Mouse (Mus musculus) layer of hippocampus, adult 8-10 months (tissue): ENCODE measurements around the gene Cep85l. TPM values are rescaled to one million over a fixed set of nuclear protein-coding genes. Genes with fewer than 3 reads are reported as not detected.
A peak's percentile ranks its signal among the peaks of the same experiment; 100 is the strongest.

ENCODE experiments used
- DNase-seq, 2 experiments: peaks; one replicate each; pipeline ENCODE4 v3.0.0; 2022; ENCODE audit warnings: low spot score in 2 of 2
- total RNA-seq, 4 experiments: library from RNA; stranded (reverse); gene quantifications; 2 replicates each; pipeline ENCODE4 v1.2.4; 2022

The Cep85l gene
- total RNA-seq, 4 experiments from 2014 or later: 22.7 to 24.3 (median 23.8) TPM

DNA sequence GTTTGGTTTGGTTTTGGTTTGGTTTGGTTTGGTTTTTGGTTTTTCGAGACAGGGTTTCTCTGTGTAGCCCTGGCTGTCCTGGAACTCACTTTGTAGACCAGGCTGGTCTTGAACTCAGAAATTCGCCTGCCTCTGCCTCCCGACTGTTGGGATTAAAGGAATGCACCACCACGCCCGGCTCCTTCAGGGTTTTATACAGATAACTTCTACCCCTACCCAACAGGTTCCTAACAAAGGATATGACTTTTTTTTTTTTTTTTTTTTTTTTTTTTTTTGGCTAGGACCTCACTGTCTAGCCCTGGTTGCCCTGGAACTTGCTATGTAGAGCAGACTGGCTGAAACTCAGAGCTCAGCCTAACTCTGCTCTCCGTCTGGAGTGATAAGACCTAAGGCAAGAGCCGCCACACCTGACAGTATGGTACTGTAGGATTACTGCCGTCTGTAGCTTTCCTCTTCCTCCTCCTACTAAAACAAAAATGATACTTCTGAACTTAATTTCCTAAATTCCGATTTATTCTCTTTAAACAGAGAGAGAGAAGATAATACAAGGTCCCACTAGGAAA is 37.5 kb downstream of the Cep85l start:
- DNase-seq: no peak

DNA sequence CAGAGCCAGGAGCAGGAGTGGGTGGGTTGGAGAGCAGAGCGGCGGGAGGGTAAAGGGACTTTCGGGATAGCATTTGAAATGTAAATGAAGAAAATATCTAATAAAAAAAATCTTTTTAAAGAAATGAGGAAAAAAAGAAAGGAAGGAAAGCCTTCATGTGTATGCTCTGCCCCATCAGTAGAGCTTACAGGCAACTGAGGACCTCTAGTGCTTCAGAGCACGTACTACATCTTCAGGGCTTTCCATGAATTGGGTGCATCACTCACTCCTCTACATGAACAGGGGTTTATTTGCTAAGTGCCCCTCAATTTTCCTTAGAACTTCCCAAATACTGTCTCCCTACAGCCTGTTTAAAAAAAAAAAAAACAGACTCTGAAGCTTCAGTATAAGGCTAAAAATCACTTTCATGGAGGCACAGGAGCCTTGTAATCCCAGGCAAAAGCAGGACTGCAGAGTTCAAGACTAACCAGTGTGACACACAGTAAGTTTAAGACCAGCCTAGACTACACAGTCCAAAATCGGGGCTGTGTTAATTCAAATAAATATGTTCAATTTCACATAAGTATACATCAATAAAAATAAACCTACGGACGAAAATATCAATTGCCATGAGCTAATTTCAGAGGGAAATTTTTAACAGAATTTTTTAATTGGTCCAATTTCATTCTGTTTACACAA is 38.3 kb downstream of the Cep85l start:
- DNase-seq: peak in 1 of 2 experiments; percentile 28

DNA sequence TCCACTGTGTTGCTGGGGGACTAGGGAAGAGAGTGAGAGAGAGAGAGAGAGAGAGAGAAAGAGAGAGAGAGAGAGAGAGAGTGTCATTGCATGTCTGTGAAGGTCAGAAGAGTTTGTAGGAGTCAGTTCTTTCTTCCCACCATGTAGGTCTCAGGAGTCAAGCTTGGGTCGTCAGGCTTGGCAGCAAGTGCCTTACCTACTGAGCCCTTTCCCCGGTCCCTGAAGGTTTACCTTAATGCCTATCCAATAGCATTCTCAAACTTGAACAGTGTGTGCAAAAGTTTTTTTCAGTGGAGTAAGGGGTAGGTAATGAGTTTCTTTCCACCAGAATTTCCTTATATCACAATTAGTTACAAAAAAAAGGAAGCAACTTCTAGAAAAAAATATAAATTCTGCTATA is 40.7 kb downstream of the Cep85l start:
- no peak for DNase-seq

DNA sequence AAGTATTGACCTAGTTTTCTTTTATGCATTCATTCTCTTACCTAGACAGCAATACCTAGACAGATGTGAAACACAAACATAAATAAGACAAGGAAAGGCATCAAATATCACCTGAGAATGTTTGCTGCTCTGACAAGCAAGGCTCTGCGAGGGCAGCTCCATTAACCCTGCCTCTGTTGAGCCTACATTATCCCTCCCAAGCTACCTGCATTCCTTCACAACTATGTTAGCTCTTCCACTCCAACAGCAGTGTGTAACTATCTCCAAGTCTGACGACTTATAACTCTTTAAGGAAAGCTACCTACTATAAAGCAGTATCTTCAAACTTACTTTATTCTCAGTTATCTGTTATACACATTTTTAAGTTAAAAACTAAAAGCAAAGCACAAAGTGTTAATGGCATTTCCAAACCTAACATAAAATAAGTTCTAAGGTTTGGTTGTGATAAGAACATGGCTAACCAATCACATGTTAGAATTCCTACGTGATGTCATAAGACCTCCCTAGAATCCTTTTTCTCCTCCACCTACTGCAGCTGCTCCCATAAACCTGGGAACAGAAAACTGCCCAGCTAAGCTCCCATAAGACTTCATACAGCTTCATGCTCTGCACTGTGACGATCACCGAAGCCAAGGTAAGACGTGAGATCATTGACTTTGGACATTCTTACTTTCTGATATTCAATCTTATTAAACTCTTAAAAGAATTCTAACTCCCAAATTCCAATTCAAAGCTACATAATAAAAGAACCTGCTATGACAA is 42.4 kb downstream of the Cep85l start, which contains the start of gene Pln:
Pln (plus strand) TSS at position 506 of the 762 bp plus-strand sequence.
- DNase-seq: no peak

DNA sequence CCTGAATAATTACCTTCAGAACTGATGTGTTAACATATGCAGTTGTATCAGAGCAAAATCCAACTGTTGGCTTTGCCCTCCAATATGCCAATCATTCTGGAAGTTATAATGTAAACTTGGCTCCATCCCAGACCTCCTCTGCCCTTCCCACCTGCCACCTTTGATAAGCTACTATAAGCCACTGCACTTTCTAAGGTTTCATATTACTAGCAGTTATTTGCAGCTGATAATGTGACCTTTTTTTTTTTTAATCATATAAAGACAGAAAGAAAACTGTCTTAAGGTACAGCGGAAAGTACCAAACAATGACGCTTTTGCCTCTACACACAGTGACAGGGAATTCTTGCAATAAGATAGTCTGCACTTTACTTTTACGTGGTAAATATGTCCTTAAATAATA is 43.8 kb downstream of the Cep85l start:
- no peak for DNase-seq

DNA sequence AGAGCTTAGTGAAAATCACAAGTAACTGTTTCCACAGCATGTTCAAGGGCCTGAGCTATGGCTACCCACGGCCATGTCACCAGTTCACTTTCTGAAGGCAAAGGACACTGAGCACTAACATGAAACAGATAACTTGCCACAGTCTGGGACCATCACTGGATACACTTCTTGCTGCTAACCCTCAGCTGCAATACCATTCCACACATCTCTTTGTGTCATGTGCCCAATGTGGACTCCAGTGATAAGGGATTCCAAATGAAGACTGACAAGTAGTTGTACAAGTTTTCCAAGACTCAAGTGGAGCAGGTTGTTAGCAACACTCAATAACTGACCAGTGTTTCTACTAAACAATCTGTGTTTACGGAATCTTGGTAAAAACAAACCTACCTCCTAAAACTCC is 44.5 kb downstream of the Cep85l start:
- no peak for DNase-seq

DNA sequence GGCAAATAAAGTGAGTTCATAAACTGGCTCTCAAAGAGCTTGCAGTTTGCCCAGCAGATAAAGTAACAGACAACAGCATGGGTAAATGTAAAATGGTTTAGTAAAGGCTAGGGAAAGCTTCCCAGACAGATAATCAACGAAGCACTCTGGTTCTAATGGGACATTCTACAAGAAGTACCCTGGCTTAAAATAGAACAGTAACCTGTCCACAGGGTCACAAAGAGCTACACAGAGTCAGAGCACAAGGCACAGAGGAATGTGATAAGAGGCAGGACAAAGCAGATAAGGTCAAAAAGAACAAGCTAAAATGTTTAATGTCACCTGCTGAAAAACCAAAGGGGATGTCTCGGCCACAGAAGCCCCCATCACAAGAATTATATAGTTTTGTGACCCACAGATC is 47.0 kb downstream of the Cep85l start:
- no peak for DNase-seq

DNA sequence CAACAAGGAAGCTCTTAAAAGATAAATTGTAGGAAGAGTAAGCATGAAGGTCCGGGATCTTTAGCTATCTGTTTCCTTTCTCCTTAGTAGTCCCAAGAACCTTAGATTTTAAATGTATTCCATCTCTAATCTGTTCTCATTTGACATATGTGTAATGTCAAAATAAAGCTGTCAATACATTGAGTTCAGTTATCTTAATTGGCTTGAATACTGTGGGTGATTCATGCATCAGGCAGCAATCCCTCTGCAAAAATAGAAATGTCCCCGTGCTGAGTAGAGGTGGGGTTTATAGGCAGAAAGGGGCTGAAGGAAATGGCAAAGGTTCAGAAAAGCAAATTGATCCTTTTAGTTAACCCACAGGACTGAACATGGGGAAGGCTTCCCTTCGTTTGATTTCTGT is 50.5 kb downstream of the Cep85l start:
- DNase-seq: no peak

DNA sequence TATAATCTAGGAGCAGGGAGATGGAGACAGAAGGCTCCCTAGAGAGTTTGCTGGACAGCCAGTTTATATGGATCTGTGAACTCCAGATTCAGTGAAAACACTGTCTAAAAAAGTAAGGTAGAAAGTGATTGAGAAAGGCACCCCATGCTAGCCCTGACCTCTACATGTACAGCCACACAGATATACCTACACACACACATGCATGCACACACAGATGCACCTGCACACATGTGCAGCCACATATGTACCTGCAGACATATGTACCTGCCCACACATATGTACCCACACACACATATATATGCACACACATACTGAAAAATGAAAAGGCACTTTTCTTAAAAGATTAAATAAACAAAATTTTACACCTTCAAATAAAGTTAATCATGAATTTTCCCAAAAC is 53.4 kb downstream of the Cep85l start:
- no peak for DNase-seq

DNA sequence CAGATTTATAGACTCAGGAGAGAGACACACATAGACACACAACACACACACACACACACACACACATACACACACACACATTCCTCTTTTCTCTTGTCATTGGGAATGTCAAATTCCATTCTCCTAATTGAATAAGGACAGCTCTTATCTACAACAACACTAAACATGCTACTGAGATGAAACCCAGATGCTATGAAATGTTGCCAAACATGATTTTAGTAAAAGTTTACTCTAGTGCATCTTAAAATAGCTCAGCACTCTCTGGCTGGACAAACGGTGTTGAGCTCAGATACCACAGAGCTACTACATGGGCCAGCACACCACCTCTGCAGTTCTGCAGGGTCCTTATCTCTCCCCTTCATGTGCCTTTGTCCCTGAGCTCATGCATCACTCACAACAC is 55.1 kb downstream of the Cep85l start:
- DNase-seq: no peak

DNA sequence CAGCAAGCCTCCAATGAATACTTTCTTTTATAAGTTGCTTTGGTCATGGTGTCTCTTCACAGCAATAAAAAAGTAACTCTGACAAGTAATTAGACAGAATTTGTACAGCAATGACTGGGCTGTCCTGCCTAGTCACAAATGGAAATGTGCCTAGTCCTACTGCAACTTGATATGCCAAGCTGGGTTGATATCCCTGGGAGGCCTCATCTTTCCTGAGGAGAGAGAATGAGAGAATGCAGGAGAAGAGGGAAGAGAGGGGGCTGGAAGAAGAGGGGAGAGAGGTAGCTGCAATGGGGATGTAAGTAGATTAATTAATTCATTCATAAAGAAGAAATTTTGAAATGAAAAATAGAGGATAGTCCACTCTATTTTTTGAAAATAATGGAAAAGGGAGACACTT is 56.4 kb downstream of the Cep85l start:
- no peak for DNase-seq

DNA sequence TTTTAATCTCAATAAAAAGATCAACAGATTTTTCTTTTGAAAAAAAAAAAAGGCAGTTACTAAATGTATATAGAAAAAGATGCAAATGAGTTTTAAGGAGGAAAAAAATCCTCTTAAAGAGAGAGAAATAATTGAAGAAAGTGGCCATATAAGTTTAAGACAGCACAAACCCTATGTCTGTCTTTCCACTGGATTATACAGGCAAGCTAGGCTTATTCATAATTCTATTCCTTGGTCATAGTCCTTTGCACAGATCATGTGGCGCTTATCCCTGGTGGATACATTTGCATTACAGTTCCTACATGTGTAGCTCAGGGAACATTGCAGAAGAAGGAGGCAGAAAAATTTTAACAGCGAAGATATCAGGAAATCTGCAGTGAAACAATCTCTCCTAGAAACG is 73.1 kb downstream of the Cep85l start:
- no peak for DNase-seq

DNA sequence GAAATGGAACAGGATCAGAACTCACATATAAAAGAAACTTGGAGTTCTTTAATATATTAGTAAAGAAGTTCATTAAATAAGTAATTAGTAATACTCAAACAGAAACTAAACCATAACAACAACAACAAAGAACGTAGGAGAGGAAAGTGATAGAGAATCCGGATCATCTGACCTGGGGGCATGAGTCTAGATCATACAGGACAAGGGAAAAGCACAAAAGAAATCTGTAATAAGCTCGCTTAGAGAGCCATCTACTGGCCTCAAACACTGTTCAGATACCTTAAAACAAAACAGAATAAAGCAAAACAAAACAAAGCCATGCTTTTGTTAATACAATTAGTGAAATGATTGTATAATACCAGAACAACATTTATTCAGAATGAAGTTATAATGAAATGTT is 73.9 kb downstream of the Cep85l start:
- DNase-seq: no peak

DNA sequence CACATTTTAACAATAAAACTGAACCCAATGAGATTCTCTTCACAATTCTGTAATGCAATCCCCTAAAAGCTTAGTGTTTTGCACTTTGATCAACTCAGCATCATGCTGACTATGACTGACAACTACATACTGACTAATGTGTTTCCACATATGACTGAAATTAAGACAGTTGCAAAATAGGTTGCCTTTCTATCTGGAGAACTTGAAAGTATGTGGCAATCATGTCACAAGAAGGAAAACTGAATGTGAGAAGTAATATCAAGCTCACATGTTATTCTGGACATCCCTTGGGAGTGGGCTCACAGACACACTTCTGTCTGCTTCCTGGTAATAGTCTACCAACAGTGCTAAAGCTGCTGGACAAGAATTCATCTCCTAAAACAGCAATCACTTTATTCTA is 94.6 kb downstream of the Cep85l start:
- DNase-seq: no peak

DNA sequence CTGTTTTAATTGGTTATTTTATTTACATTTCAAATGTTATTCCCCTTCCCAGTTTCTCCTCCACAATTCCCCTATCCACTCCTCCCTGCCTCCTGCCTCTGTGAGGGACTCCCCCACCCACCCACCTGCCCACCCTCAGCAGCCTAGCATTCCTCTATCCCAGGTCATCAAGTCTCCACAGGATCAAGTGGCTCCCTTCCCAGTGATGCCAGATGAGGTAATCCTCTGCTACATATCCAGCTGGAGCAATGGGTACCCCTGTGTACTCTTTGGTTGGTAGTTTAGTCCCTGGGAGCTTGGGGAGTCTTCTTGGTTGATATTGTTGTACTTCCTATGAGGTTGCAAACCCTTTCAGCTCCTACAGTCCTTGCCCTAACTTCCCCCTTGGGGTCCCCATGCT is 107.5 kb downstream of the Cep85l start:
- no peak for DNase-seq

DNA sequence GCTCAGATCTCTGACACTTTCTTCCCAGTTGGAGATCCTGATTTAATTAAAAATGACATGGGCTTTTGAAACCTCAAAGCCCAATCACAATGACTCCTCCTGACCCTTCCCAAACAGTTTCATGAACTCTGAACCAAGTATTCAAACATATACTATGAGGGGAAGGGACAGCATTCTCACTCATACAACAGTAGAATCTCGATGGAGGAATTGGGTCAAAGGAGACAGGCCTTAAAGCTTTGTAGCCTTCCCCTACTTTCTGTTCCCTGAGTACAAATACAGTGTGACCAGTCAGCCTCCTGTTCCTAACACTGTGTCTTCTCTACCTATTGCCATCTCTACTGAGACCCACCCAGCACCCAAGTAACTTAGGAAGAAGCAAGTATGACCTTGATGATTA is 117.7 kb downstream of the Cep85l start:
- no peak for DNase-seq

DNA sequence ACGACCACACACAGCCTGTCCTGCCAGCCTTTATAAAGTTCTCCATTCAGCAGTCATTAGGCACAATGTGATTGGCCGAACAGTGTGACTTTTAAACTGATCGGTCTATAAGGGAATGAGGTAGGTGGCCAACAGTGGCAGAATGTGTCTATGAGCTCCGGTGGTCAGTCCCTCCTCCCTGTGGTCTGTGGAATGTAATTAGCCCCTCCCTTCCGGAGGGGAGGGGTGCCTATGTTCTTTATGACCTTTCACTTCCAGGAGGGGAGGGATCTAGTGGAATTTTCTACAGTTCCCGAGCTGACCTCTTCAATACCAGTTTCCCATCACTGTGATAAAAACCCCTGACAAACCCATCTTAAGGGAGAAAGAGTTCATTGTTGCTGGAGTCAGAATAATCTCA is 144.4 kb downstream of the Cep85l start:
- DNase-seq: no peak

DNA sequence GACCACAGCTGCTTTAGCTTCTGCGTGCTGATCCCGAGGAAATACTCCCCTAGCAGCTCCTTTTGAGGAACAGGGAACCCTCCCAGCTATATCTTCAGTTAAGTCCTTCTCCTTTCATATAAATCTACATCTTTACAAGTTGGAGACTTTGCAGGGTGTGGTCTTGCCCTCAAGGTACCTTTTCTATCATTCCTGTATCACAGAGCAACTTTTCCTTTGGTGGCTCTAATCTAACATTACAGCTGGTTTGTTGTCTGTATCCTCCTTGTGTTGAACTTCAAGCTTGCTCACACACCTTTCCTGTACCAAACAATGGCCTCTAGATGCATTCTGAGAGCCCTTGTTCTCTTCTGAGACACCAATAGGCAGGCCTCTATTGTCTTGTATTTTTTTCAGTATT is 145.1 kb downstream of the Cep85l start:
- DNase-seq: no peak

DNA sequence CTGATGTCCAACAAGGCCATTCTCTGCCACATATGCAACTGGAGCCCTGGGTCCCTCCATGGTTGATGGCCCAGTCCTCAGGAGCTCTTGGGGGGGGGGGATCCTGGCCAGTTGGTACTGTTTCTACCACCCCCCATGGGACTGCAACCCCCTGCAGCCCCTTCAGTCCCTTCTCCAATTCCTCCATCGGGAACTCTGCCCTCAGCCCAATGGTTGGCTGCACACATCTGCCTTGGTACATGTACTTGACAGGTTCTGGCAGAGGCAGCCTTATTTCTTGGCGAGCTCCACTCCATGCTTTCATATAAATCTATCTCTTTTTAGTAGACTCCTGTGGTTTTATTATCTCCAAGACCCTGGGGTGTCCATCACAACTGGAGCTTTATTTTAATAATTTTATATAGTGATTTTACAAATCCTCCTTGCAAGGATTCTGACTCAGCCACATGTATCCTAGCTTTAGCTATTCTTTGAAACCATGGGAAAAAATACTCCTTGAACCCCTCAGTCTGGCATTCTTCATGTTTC is 145.6 kb downstream of the Cep85l start:
- DNase-seq: no peak

DNA sequence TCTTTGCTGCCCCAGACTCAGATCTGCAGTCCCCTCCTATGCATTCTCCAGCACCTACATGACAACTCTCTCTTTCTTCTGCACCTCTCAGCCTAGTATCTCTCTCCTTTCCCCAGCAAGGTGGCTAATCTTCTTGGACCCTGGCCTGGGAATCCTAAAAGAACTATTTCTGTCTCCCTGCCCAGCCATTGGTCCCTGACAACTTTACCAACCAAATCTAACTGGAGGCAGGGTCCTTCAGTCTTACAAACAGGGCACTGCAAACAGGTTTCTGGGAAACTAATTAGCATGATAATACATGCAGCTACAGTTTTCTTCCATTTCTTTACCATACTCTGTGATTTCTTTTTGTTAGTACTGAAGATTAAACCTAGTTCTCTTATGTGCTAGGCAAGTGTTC is 148.9 kb downstream of the Cep85l start:
- DNase-seq: no peak

DNA sequence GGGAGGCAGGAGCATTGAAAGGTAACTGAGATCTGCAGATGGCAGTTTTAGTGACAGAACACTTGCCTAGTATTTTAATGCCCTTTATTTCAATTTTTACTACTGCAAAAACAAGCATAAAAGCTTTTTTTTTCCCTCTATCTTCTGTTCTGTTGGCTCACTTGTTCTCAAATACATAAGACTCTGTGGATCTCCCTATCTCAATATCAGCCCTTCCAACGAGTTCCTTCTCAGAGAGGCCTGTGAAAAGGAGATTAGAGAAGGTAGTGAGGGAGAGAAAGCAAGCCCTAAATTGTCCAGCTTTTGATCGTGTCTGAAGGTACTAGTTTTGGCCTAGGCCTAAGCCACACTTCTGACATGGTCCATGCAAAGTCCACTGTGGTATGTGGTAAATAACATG is 150.6 kb downstream of the Cep85l start:
- DNase-seq: no peak
